Mouse (Mus musculus) MEL-GATA-1-ER (cell line): Measurements from ENCODE around the gene Naf1.

Experiments
- DNase-seq: peaks from one replicate; pipeline ENCODE4 v3.0.0-alpha.2; 2012; ENCODE audit warnings: low read depth; ENCODE audit errors: extremely low read depth

Naf1 gene

DNA sequence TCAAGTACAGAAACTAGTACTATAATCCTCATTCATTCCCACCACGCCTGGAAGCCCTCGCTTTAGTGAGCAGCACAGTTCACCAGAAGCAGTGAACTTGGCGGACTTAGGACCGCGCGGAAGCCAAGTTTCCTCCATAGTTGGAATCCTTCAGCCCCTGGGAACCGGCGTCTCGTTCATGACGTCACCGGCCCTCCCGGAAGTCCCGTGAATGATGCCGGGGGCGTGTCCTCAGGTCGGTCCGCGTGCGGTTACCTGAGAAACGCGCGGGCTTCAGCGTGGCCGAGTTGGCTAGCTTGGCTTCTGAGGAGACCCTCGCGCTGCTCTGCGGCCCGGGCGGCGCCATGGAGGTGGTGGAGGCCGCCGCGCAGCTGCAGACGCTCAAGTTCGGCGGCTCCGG, at the start of gene Naf1:
TSS of gene Naf1 (plus strand) at position 195 of the 400 bp plus-strand sequence.
- DNase-seq, result peak; percentile 86

DNA sequence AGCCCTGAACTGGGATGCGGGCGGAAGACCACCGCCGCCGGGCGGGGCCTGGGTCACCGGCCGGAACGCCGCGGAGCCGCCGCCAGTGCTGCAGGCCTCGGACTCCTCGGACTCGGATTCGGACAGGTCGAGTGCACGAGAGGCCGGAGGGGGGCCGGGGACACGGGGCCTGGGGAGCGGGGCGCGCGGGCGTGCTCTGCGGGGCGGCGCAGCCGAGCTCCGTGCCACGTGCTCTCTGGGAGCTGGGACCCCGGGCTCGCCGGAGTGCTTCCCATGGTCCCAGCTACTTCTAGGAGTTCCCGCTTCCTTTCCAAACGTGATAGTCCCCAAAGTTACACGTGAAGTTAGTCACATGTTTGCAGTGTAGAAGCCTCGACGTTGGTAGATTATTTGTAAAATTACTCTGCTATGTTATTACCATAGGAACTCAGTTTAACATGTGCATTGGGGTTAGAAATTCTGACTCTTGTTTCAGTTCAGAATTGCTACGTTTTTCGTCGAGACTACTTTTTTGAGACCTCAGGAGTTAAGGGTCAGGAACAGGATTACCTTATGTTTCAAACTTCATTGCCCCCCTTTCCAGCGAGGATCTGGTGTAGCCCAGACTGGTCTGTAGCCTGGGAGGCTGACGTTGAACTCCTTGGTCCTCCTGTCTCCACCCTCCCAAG, 1.0 kb downstream of the Naf1 start:
- peak; percentile 19 for DNase-seq

DNA sequence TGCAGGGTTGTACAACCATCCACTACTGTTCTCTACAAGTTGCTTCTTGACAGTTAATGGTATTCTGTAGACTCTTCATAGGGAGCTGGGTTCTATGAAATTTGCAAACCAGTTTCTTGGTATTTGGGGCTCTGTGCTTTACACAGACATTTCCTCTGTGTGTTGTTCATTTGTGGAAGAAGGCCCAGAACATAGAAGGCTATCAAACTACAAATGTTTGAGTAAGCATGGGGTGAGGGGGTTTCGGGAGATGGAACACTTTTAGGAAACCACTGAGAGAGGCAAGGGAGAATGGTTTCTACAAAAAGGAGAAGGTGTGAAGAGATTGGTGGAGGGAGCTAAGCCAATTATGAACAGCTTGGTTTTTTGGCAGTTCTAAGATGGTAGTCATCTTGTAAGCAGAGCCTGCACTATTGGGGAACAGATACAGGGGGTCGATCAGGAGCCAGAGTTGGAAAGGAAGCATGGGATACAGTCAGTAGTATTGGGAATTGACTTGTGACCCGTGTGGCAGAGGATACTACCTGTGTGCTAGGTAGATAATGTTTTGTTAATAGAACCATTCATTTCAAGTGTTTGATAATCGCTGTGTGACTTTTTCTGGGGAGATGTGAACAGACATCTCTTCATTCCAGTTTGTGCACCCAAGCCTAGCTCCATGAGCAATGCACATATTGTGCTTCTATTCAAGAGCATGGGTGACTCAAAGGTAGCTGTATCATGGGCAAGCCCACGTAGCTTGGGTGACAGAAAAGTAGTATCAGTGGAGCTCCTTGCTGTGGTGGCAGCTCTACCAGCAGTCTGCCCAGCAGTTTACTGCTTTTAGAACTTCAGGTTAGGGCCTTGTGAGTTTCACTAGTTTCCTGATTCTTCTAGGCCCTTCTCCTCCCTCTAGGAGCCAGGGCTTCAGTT, 1.8 kb downstream of the Naf1 start:
- peak; percentile 21 for DNase-seq

DNA sequence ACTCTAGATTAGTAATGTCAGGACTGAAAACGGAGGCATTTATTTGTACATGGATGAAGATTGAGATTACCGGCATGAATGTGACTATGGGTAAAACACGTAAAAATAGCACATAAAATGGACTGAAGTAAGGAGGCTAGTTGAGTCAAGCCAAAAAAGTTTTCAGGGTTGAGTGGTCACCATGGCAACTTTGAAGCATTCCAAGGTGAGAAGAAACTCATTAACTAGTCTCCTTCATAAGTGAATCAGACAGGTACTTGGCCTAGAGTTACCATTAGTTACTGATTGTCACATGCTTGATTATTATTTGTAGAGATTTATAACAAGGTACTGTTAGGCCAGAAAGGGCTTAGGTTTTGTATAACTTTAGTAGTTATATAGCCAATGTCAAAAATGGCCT, 3.7 kb downstream of the Naf1 start:
- no peak for DNase-seq

GRCm38 (mm10) chr8:66865120-66865519, 5.1 kb downstream of the Naf1 start:
- no peak for DNase-seq

GRCm38 (mm10) chr8:66867679-66868078, 7.7 kb downstream of the Naf1 start:
- no peak for DNase-seq

- no peak for DNase-seq
Observed at GRCm38 (mm10) chr8:66869211-66869932, 9.4 kb downstream of the Naf1 start.

DNA sequence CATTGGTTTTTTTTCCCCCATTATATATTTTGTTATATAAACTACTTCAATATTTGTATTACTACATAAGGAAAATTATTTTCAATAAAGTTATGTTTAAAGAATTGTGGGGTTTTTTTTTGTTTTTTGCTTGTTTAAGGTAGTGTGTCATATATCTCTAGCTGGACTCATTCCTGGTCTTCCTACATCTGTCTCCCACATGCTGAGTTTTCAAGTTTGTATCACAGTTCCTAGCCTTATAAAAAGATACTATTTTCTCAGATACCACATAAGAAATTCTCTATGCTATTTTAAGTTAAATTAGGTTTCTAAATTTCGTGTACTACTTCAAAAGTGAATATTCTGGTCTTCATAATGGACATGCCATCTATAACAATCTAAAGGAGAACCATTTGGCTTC, 23.8 kb downstream of the Naf1 start:
- DNase-seq, result no peak

DNA sequence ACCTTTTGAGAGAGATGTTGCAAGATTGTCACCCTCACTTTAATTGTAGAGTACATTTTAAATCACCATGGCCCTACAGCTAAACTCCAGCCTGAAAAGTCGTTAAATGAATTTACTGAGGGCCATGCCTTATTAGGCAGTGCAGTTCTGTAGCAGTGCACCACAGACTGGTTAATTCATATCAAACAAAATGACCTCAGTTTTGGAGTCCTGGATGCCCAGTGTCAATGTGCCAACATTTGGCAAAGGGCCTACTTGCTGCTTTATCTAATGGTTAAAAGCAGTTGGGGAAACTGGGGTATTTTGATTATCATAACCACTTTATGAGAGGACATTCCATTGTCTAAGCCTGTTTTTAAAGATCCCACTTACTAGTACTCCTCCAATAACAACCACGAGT, 31.9 kb downstream of the Naf1 start:
- no peak for DNase-seq

DNA sequence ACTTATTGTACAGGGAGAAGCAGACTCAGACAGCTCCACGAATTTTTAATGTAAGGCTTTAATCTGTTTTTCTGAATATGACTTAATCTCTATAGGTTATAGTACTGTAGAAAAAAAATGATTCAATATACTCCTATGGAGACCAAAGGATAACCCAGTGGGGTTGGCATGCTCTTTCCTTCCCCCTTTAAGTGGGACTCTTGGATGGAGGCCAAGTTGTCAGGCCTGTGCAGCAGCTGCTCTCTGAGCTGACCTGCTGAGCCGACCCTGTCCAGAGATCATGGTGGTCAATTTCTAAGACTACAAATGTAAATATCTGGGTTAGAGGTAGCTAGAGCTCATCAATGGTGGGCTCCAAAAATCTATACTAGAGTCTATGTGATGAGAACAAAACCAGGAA, 45.0 kb downstream of the Naf1 start:
- DNase-seq, result no peak

DNA sequence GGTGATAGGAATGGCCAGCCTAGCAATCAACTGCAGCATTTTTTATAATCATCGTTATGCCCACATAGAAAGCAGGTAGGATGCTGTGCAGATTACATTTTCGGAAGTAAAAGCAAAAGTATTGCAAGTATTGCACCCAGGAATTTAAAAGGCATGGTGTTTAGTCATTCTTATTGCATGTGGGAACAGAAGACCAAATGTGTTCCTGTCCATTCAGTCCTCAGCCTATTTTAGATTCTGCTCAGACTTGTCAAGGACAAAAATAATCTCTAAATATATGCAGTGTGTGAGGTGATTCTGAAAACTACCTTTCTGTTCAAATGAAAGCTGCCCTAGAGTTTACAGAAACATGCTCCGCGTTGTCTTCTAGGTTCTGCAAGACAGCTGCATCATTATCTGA, 45.5 kb downstream of the Naf1 start:
- DNase-seq, result no peak

DNA sequence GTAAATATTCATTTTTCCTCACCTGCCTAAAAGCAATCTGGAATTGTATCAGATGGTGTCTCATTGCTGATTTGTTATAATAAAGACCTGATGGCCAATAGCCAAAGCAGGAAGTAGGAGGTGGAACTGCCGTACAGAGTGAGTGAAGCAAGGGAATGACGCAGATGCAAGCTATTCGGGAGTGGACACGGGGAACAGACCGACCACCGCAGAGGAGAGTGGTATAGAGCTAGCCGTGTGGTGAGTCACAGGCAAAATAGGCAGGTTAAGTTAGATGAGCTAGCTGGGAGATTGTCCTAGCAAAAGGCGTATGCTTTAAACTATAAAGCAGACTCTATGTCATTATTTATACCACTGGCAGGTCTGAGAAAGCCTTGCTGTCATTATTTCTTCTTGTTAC, 46.1 kb downstream of the Naf1 start:
- no peak for DNase-seq

GRCm38 (mm10) chr8:66910684-66911083, 50.7 kb downstream of the Naf1 start:
- no peak for DNase-seq

GRCm38 (mm10) chr8:66913616-66914536, 53.9 kb downstream of the Naf1 start:
- peak; percentile 68 for DNase-seq

- DNase-seq, result no peak
Observed at GRCm38 (mm10) chr8:66916056-66916455, 56.0 kb downstream of the Naf1 start.

DNA sequence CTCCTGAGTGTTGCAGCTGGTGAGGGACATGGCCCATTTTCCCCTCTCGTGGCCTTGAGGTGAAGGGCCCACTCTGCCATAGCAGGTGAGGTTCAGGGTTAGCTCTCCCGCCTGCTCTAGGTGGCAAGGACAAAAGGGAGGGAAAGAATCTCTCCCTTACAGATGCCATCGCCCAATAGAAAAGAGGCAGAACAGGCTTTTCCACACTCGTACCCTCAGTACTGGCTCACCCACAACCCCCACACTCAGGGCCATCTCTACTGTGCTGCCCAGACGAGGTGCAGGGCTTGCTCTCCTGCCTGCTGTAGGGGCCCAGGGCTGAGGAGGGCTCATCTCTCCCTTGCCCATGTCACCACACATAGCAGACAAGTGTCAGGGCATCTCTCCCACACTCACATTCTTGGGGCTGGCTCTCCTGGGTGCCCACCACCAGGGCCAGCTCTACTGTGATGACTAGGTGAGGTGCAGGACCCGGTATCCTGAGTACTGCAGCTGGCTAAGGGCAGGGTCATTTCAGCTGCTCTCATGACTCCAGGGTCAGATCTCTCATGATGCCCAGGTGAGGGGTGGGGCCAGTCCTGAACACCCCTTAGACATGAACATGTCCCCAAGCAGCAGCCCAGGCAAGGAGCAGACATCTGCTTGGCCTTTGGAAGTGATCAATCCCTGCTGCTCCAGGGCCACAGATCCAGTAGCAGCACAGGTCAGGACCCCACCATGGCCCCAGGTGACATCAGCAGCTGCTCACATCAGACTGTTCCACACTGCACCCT, 57.9 kb downstream of the Naf1 start:
- no peak for DNase-seq

GRCm38 (mm10) chr8:66918471-66918870, 58.5 kb downstream of the Naf1 start:
- no peak for DNase-seq

DNA sequence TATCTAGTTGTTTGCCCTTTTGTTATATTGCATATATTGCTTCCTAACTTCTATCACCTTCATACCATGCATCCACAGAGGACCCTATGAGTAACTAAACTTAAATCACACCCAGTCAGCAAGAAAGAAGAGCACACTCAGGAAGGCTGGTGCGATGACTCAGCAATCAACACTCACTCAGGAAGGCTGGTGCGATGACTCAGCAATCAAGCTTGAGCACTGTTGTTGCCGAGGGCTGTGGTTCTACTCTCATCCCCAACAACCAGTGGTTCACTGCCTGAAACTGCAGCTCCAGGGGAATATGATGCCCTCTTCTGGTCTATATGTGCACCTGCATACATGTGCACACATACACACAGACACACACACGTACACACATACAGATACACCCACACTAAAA, 73.7 kb downstream of the Naf1 start:
- peak; percentile 14 for DNase-seq

DNA sequence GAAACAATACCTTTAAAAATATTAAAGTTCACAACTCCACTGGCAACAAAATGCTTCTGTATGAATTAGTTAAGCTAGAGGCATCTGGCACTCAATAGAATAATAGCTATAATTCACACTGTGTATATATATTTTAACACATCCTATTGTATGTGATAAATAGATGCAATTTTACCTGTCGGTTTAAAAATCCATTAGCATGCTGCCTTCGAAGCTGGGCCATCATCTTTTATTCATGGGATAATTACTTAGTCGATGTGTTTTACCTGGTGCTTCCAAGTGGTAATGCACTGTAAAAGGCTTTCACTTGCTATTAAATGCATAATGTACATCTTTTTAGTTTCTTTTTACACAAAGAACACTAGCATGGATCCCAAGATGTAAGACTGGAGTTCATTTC, 76.2 kb downstream of the Naf1 start:
- DNase-seq, result no peak
